Mouse (Mus musculus) CH12.LX (cell line): Measurements from ENCODE around the gene Epha2. TPM values are rescaled to one million over a fixed set of nuclear protein-coding genes. Genes with fewer than 3 reads are reported as not detected.

Experiments used
- DNase-seq: peaks from one replicate; pipeline ENCODE4 v3.0.0-alpha.2; 2013; ENCODE audit errors: extremely low read depth
- H3K27ac ChIP-seq: 2 replicates; pipeline ENCODE4 v1.5.1; 2012; ENCODE audit warnings: low read depth, mild to moderate bottlenecking, control low read depth, moderate library complexity; ENCODE audit not compliant: insufficient read depth
- H3K27me3 ChIP-seq: replicated peaks from 2 replicates; pipeline ENCODE3; 2012; ENCODE audit warnings: inconsistent platforms
- H3K36me3 ChIP-seq, 2 experiments: replicated peaks in 1 of 2; 2 replicates each; pipeline versions ENCODE3 to v1.6.1; 2012; ENCODE audit warnings: inconsistent platforms in 1 of 2, low read length in 1 of 2, mild to moderate bottlenecking in 1 of 2, mixed read lengths in 1 of 2, moderate library complexity in 1 of 2; ENCODE audit not compliant: control insufficient read depth in 1 of 2, insufficient read depth in 1 of 2
- H3K4me1 ChIP-seq, 2 experiments: 2 replicates each; pipeline ENCODE4 v1.6.1; 2012; ENCODE audit warnings: inconsistent platforms in 1 of 2, moderate library complexity in 1 of 2; ENCODE audit not compliant: insufficient read depth in 2 of 2, control insufficient read depth in 1 of 2
- H3K4me2 ChIP-seq: 2 replicates; pipeline ENCODE4 v1.6.1; 2012; ENCODE audit warnings: low read depth, mild to moderate bottlenecking, control low read depth; ENCODE audit not compliant: poor library complexity, insufficient read depth, severe bottlenecking
- H3K4me3 ChIP-seq, 3 experiments: fragments of 150-350 bp in 1 of 3; sonication (generic) in 1 of 3; replicated peaks in 1 of 3; 2 replicates each; pipeline versions ENCODE3 to v1.5.1; 2011 to 2012; ENCODE audit warnings: low read depth in 2 of 3, low read length in 2 of 3, mild to moderate bottlenecking in 2 of 3, moderate library complexity in 2 of 3, control low read depth in 1 of 3, improper control_type of control experiment in 1 of 3, inconsistent platforms in 1 of 3, mixed read lengths in 1 of 3; ENCODE audit not compliant: poor library complexity in 1 of 3
- H3K79me2 ChIP-seq: replicated peaks from 2 replicates; pipeline ENCODE4 v1.6.1; 2012; ENCODE audit warnings: mild to moderate bottlenecking, moderate library complexity; ENCODE audit not compliant: control insufficient read depth, poor library complexity, insufficient read depth, severe bottlenecking; ENCODE audit errors: extremely low read depth
- H3K9ac ChIP-seq: 2 replicates; pipeline ENCODE4 v1.6.1; 2012; ENCODE audit warnings: low read depth, mild to moderate bottlenecking, control low read depth, moderate library complexity; ENCODE audit not compliant: insufficient read depth
- H3K9me3 ChIP-seq: replicated peaks from 2 replicates; pipeline ENCODE3; 2012; ENCODE audit warnings: low read length, inconsistent platforms, mixed read lengths
- BHLHE40 ChIP-seq: IDR thresholded peaks from 2 replicates; pipeline ENCODE4 v1.6.1; 2011; ENCODE audit warnings: mild to moderate bottlenecking, low read depth, low read length, improper control_type of control experiment
- CHD1 ChIP-seq: IDR thresholded peaks from 2 replicates; pipeline ENCODE4 v1.6.1; 2012; ENCODE audit warnings: low read depth, low read length, improper control_type of control experiment, inconsistent platforms
- ELF1 ChIP-seq: IDR thresholded peaks from 2 replicates; pipeline ENCODE4 v1.6.1; 2014; ENCODE audit warnings: low read depth, mild to moderate bottlenecking, inconsistent platforms, low read length, improper control_type of control experiment
- EP300 ChIP-seq: IDR thresholded peaks from 2 replicates; pipeline ENCODE4 v1.6.1; 2011; ENCODE audit warnings: low read length, improper control_type of control experiment
- IRF4 ChIP-seq: IDR thresholded peaks from 2 replicates; pipeline ENCODE4 v1.6.1; 2014; ENCODE audit warnings: low read depth, mild to moderate bottlenecking, inconsistent platforms, low read length, improper control_type of control experiment
- JUND ChIP-seq: conservative IDR thresholded peaks from 2 replicates; pipeline ENCODE4 v1.6.1; 2011; ENCODE audit warnings: low read depth, low read length, improper control_type of control experiment
- MAFK ChIP-seq: IDR thresholded peaks from 2 replicates; pipeline ENCODE4 v1.6.1; 2011; ENCODE audit warnings: low read length, improper control_type of control experiment; ENCODE audit not compliant: insufficient replicate concordance
- MAX ChIP-seq: IDR thresholded peaks from 2 replicates; pipeline ENCODE4 v1.6.1; 2011; ENCODE audit warnings: low read length, improper control_type of control experiment
- MAZ ChIP-seq: IDR thresholded peaks from 2 replicates; pipeline ENCODE4 v1.6.1; 2012; ENCODE audit warnings: low read depth, mild to moderate bottlenecking, inconsistent platforms, low read length, improper control_type of control experiment, moderate library complexity
- RCOR1 ChIP-seq: conservative IDR thresholded peaks from 2 replicates; pipeline ENCODE4 v1.6.1; 2012; ENCODE audit warnings: low read depth, mild to moderate bottlenecking, inconsistent platforms, low read length, improper control_type of control experiment
- SMC3 ChIP-seq: IDR thresholded peaks from 2 replicates; pipeline ENCODE4 v1.6.1; 2011; ENCODE audit warnings: low read depth, low read length, improper control_type of control experiment
- TBP ChIP-seq: conservative IDR thresholded peaks from 2 replicates; pipeline ENCODE4 v1.6.1; 2011; ENCODE audit warnings: low read depth, low read length, improper control_type of control experiment
- TCF12 ChIP-seq: IDR thresholded peaks from 2 replicates; pipeline ENCODE4 v1.6.1; 2014; ENCODE audit warnings: low read depth, mild to moderate bottlenecking, inconsistent platforms, low read length, improper control_type of control experiment
- ZKSCAN1 ChIP-seq: IDR thresholded peaks from 2 replicates; pipeline ENCODE4 v1.6.1; 2012; ENCODE audit warnings: low read depth, inconsistent platforms, low read length, improper control_type of control experiment, borderline replicate concordance
- ZMIZ1 ChIP-seq: IDR thresholded peaks from 2 replicates; pipeline ENCODE4 v1.6.1; 2012; ENCODE audit warnings: low read depth, mild to moderate bottlenecking, inconsistent platforms, low read length, improper control_type of control experiment
- dilution Hi-C: fragments of 300-500 bp; cut with MboI; formaldehyde crosslinking; loops from 2 replicates; pipeline ENCODE4 v1.14.3; 2020; ENCODE audit warnings: low sequenced_read_pairs; ENCODE audit not compliant: extremely low pct_unique_long_range_greater_than_20kb, extremely low pct_ligation_motif_present
- in situ Hi-C: fragments of 300-500 bp; cut with MboI; formaldehyde crosslinking; loops from 3 replicates; pipeline ENCODE4 v1.14.3; 2019; ENCODE audit warnings: low sequenced_read_pairs, low pct_ligation_motif_present, low pct_unique_long_range_greater_than_20kb, mixed read lengths
- polyA plus RNA-seq: library from polyadenylated mRNA; unstranded; fragments of >175 nt; gene quantifications from 2 replicates; pipeline ENCODE4 v1.2.1, GENCODE M21; 2012; ENCODE audit warnings: low read depth; ENCODE audit not compliant: insufficient read length
- total RNA-seq, 2 experiments: library from RNA; depleted of rRNA; stranded (reverse); fragments of 300-350 nt in 1 of 2; fragments of >200 nt in 1 of 2; gene quantifications; 2 replicates each; pipeline ENCODE4 v1.2.3; 2012 to 2014

Gene Epha2
- total and polyA plus RNA-seq, 3 experiments = 0.55 to 0.81 (median 0.67) TPM

DNA sequence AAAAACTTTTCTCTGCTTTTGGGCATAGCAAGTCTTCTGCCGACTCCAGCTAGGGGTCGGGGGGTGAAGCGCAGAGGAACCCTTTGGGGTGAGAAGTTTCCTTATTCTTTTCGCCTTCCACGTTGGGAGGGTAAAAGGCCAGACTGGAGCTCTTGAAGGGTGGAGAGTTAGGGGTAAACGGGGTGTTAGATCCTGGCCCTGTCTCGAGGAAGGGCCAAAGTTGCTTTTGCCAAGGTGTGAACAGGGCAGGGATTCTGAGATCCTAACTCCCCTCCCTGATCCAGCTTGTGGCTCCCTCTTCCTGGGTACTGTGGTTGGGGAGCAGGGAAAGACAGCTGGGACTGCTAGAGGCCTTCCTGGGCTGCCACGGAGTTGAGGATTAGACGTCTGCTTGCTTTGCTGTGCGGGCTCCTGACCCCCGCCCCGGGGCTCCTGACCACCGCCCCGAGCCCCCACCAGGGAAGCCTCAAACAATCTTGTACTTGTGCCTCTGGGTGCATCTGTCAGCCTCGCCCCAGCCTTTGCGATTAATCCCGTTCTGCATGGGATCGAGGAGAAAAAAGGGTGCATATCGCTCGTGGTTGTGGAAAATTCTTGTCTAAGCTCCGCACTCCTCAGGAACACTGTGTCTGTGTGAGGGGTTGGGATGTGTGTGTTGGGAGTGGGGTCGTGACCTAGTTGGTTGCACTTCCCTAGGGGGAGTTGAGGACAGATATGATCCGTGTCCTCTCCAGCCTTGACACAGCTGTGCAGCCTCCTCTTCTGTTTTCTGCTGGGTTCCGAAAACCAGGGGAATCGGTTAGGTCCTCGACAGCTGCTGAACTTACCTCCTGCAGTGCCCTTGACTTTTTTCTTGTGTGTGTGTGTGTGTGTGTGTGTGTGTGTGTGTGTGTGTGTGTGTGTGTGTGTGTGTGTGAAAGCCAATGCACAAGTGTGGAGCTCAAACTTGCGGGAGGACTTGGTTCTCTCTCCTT is 1.7 kb downstream of the Epha2 start:
- H3K79me2 ChIP-seq = no peaks in the 10 kb centered on the region
- H3K9ac ChIP-seq = no peak overlapping the region
- TF ChIP-seq EP300 (no peak), JUND (no peak), RCOR1 (no peak), MAZ (no peak), SMC3 (no peak)
- DNase-seq = no peak
- H3K9me3 ChIP-seq = peaks cover 8% of the 10 kb centered on the region
- no peaks in the 10 kb centered on the region for H3K36me3 ChIP-seq
- dilution Hi-C loops = no loop called here
- no peak overlapping the region for H3K4me2 ChIP-seq
- peaks cover 31 to 64% of the 10 kb centered on the region in 2 experiments for H3K4me1 ChIP-seq
- H3K27me3 ChIP-seq = peaks cover 49% of the 10 kb centered on the region
- H3K4me3 ChIP-seq = no peak overlapping the region
- in situ Hi-C loops = no loop called here
- H3K27ac ChIP-seq = no peak overlapping the region

GRCm38 (mm10) chr4:141303402-141304222 is 2.6 kb downstream of the Epha2 start:
- no peak for DNase-seq
- Histone ChIP-seq H3K9ac (no peak overlapping the region), H3K27ac (no peak overlapping the region), H3K4me2 (no peak overlapping the region), H3K9me3 (peaks cover 8% of the 10 kb centered on the region)
- in situ Hi-C loops = no loop called here
- TF ChIP-seq ZKSCAN1 (no peak), ZMIZ1 (no peak), TBP (no peak), JUND (no peak), TCF12 (no peak), SMC3 (no peak)
- TF ChIP-seq, all 38 proteins: peak for 0
- Histone ChIP-seq H3K27me3 (peaks cover 43% of the 10 kb centered on the region), H3K4me1 (peaks cover 31 to 64% of the 10 kb centered on the region in 2 experiments), H3K79me2 (no peaks in the 10 kb centered on the region), H3K36me3 (peaks cover 0 to 1% of the 10 kb centered on the region in 2 experiments), H3K4me3 (no peak overlapping the region)
- dilution Hi-C loops = no loop called here

DNA sequence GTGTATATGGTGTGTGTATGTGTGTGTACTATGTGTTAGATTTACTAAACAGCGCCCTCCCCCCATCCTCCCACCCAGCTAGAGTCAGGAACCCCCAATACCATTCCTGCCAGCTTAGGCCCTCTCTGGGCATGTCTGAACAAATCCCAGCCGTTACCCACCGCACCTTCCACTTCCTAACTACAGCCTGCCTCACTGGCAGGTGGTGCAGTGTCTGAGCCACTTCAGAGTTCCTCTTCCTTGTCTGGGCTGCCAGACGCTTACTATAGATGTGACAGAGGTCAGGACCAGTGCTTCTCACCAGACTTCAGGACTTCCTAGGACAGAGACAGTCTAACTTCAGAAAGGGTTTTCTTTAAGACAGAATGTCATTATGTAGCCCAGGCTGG is 3.2 kb downstream of the Epha2 start:
- Histone ChIP-seq H3K27ac (no peak overlapping the region), H3K4me2 (no peak overlapping the region), H3K9me3 (peaks cover 8% of the 10 kb centered on the region), H3K4me3 (no peak overlapping the region), H3K79me2 (no peaks in the 10 kb centered on the region), H3K4me1 (peaks cover 31 to 63% of the 10 kb centered on the region in 2 experiments), H3K27me3 (peaks cover 37% of the 10 kb centered on the region), H3K36me3 (peaks cover 0 to 1% of the 10 kb centered on the region in 2 experiments), H3K9ac (no peak overlapping the region)
- dilution Hi-C loops (no loop called here), in situ Hi-C loops (no loop called here)
- peak; percentile 62 for DNase-seq
- TF ChIP-seq MAX (no peak), ELF1 (peak; percentile 61), IRF4 (peak; percentile 41; the same call in 1 of the 2 replicates), CHD1 (0 out of 2 replicates have a peak, but pooled peaks have one; percentile 51), TCF12 (peak; percentile 63; the same call in 1 of the 2 replicates), EP300 (peak; percentile 70), BHLHE40 (0 out of 2 replicates have a peak, but pooled peaks have one; percentile 31), MAFK (no peak)
